Mouse (Mus musculus): ENCODE results near the gene Il17rc. TPM values are rescaled to one million over a fixed set of nuclear protein-coding genes. Genes with fewer than 3 reads are reported as not detected.

Gene Il17rc
- polyA plus RNA-seq, 1 experiment from 2014 or later = 4.4 TPM

DNA sequence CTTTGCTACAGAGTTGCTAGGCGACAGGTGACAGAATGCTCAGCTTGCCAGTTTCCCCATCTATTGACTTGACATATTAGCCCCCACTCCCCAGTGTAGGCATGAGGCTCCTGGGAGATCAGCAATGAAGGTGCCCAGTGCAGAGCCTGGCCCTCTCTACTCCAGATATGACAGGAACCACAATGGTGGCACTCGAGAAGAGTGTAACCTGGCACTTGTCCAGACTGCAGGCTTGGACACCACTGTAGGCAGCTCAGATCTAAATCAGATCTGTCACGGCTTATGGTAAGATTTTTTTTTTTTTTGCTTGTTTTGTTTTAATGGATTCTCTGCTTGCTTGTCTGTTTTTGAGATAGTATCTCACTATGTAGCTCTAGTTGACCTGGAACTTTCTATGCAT is 37.6 kb upstream of the Il17rc start:
- Histone ChIP-seq H3K27me3 (replicated peaks; ENCODE audit: control insufficient read depth, insufficient read depth, low read length) (no peaks in the 10 kb centered on the region), H3K36me3 (ENCODE audit: control insufficient read depth, insufficient read depth, low read length) (no peaks in the 10 kb centered on the region), H3K4me3 (ENCODE audit: low read length) (no peak overlapping the region), H3K9me3 (ENCODE audit: control insufficient read depth, low read length) (no peaks in the 10 kb centered on the region), H3K9ac (ENCODE audit: low read depth, low read length) (no peak overlapping the region), H3K27ac (ENCODE audit: low read depth, low read length) (no peak overlapping the region), H3K4me2 (ENCODE audit: low read length) (no peak overlapping the region), H3K4me1 (ENCODE audit: control insufficient read depth, insufficient read depth, low read depth, low read length) (no peaks in the 10 kb centered on the region)
- 68% methylated on average over 3 of the region's 3 CpGs for WGBS
- ATAC-seq = no peak

DNA sequence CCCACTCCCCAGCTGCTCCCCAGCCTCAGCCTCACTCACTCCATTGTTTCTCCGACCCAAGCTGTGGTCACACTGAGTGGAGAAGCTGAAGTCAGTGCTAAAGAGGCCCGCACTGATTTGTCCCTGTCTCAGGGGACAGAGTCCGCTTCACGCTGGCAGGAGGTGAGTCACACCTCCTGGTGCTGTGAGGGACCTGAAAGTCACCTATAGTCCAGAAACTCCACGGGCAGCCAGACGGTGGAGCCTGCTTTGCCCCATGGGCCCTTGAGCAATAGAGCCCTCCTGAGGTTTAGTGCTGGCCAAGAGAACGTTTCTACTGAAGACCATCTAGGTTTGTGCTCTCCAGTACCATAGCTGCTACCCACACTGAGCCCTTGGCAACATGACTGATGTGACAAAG is 36.5 kb upstream of the Il17rc start:
- H3K9ac ChIP-seq (ENCODE audit: low read depth, low read length) = no peak overlapping the region
- no peak for ATAC-seq
- no peaks in the 10 kb centered on the region for H3K9me3 ChIP-seq (ENCODE audit: control insufficient read depth, low read length)
- H3K4me2 ChIP-seq (ENCODE audit: low read length) = no peak overlapping the region
- no peak overlapping the region for H3K27ac ChIP-seq (ENCODE audit: low read depth, low read length)
- no peaks in the 10 kb centered on the region for H3K36me3 ChIP-seq (ENCODE audit: control insufficient read depth, insufficient read depth, low read length)
- no peaks in the 10 kb centered on the region for H3K4me1 ChIP-seq (ENCODE audit: control insufficient read depth, insufficient read depth, low read depth, low read length)
- H3K27me3 ChIP-seq (replicated peaks; ENCODE audit: control insufficient read depth, insufficient read depth, low read length) = no peaks in the 10 kb centered on the region
- H3K4me3 ChIP-seq (ENCODE audit: low read length) = no peak overlapping the region
- WGBS = 77% methylated on average over 7 of the region's 7 CpGs

DNA sequence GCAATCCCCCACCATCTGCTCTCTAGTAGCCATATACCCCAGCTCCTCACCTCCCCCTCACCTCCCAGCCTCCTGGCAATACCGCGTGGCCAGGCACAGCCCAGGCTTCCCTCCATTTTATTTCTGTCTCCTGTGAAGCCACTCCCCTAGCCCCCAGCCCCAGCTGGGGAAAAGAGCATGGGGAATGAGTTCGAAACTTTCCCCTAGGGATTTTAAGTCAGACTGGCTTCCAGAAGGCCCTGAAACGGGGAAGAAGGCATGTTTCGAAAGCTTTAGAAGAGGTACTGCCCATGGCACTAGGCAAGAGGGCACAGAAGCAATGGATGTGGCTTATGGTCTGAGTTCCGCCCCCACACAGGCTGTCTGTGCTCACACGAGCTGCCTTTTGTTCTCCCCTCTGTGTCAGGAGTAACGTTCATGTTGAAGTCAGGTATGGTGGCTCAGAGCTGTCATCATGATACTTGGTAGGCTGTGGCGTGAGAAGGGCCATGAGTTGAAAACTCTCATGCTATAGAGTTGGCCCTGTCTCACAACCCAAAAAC is 35.5 kb upstream of the Il17rc start, which contains the start of gene Cidec:
Gene Cidec (minus strand): TSS at position 97 of the 542 bp plus-strand sequence.
- WGBS = 77% methylated on average over 9 of the region's 9 CpGs
- Histone ChIP-seq H3K9ac (ENCODE audit: low read depth, low read length) (no peak within 1 kb of the TSS), H3K27ac (ENCODE audit: low read depth, low read length) (no peak within 1 kb of the TSS), H3K9me3 (ENCODE audit: control insufficient read depth, low read length) (no peaks in the 10 kb centered on the region), H3K4me1 (ENCODE audit: control insufficient read depth, insufficient read depth, low read depth, low read length) (no peaks in the 10 kb centered on the region), H3K4me3 (ENCODE audit: low read length) (no peak within 1 kb of the TSS), H3K36me3 (ENCODE audit: control insufficient read depth, insufficient read depth, low read length) (no peaks in the 10 kb centered on the region), H3K4me2 (ENCODE audit: low read length) (no peak within 1 kb of the TSS), H3K27me3 (replicated peaks; ENCODE audit: control insufficient read depth, insufficient read depth, low read length) (no peaks in the 10 kb centered on the region)
- ATAC-seq = no peak

DNA sequence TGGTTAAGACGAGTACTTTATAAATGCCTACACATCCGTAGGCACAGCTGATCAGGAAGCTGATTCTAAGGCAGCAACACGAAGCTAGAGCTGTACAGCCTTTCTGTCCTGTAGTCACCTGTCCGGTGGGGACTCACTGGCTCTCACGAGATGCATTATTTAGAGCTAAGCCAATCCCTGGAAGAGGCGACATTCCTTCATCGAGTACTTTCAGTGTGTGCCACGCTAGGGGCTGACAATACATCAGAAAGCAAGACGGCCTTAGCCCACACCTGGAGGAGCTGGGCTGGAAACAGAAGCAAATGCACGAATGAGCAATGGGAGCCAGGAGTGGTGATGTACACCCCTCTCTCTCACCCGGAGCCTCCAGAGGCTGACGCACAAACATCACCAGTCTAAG is 34.1 kb upstream of the Il17rc start:
- Histone ChIP-seq H3K9me3 (ENCODE audit: control insufficient read depth, low read length) (no peaks in the 10 kb centered on the region), H3K4me1 (ENCODE audit: control insufficient read depth, insufficient read depth, low read depth, low read length) (no peaks in the 10 kb centered on the region; the same call in 1 of the 2 replicates), H3K36me3 (ENCODE audit: control insufficient read depth, insufficient read depth, low read length) (no peaks in the 10 kb centered on the region), H3K27me3 (replicated peaks; ENCODE audit: control insufficient read depth, insufficient read depth, low read length) (no peaks in the 10 kb centered on the region), H3K9ac (ENCODE audit: low read depth, low read length) (no peak overlapping the region), H3K4me2 (ENCODE audit: low read length) (no peak overlapping the region), H3K4me3 (ENCODE audit: low read length) (no peak overlapping the region), H3K27ac (ENCODE audit: low read depth, low read length) (no peak overlapping the region)
- WGBS = 76% methylated on average over 12 of the region's 12 CpGs
- ATAC-seq = no peak

DNA sequence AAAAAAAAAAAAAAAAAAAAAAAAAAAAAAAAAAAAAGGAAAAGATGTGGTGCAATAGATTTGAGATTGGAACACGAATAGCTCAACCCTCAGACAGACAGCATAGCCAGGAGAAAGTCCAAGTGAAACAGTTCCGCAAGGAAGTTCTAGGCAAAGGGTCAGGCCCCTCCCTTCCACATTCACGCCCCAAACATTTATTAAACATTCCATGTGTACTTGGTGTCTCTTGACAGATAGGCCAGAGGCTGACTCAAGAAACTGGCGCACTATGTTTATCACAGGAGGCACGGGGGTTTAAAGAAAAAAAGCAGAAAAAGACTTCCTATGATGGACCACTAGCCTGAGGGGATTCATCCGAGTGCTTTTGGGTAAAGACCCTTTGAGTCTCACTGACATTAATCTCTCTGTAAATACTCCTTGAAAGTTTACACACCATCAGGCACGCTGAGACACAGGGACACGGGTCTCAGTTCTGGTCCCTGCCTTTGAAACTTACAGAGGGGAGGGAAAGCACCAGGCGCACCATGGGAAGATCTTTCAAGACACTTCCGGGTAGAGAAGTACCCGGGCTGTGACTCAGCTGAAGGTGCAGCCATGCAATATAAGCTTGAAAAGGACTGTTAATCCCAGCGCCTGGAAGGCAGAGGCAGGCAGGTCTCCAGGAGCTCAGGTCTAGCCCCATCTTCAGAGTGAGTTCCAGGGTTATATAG is 32.4 kb upstream of the Il17rc start:
- peaks cover 7% of the 10 kb centered on the region for H3K4me1 ChIP-seq (ENCODE audit: control insufficient read depth, insufficient read depth, low read depth, low read length)
- no peak overlapping the region for H3K4me3 ChIP-seq (ENCODE audit: low read length)
- 66% methylated on average over 12 of the region's 12 CpGs for WGBS
- H3K4me2 ChIP-seq (ENCODE audit: low read length) = no peak overlapping the region
- no peak for ATAC-seq
- H3K27ac ChIP-seq (ENCODE audit: low read depth, low read length) = no peak overlapping the region
- no peaks in the 10 kb centered on the region for H3K27me3 ChIP-seq (replicated peaks; ENCODE audit: control insufficient read depth, insufficient read depth, low read length)
- H3K36me3 ChIP-seq (ENCODE audit: control insufficient read depth, insufficient read depth, low read length) = no peaks in the 10 kb centered on the region
- H3K9ac ChIP-seq (ENCODE audit: low read depth, low read length) = no peak overlapping the region
- H3K9me3 ChIP-seq (ENCODE audit: control insufficient read depth, low read length) = no peaks in the 10 kb centered on the region

DNA sequence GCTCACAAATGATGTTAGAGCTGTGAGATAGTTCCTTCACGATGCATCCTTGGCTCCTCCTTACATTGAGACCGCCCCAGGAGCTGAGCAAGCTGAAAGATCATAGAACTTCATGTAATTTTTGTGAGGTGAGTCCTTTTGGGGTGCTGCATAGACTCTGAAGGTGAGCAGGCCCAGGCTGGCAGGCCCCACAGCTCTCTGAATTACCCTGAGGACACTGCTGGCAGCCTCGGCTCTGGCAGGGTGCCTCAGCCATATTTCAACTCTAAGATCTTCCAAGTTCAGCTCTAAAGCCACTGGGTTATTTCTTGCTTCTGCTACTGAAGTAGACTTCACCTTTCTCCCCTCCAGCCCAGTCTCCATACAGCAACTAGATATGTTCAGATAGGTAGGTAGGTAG is 30.5 kb upstream of the Il17rc start:
- ATAC-seq = no peak
- Histone ChIP-seq H3K9me3 (ENCODE audit: control insufficient read depth, low read length) (no peaks in the 10 kb centered on the region), H3K27me3 (replicated peaks; ENCODE audit: control insufficient read depth, insufficient read depth, low read length) (no peaks in the 10 kb centered on the region), H3K4me2 (ENCODE audit: low read length) (no peak overlapping the region), H3K36me3 (ENCODE audit: control insufficient read depth, insufficient read depth, low read length) (no peaks in the 10 kb centered on the region), H3K9ac (ENCODE audit: low read depth, low read length) (no peak overlapping the region), H3K4me1 (ENCODE audit: control insufficient read depth, insufficient read depth, low read depth, low read length) (peaks cover 7% of the 10 kb centered on the region), H3K4me3 (ENCODE audit: low read length) (no peak overlapping the region), H3K27ac (ENCODE audit: low read depth, low read length) (no peak overlapping the region)
- WGBS = 91% methylated on average over 3 of the region's 3 CpGs

DNA sequence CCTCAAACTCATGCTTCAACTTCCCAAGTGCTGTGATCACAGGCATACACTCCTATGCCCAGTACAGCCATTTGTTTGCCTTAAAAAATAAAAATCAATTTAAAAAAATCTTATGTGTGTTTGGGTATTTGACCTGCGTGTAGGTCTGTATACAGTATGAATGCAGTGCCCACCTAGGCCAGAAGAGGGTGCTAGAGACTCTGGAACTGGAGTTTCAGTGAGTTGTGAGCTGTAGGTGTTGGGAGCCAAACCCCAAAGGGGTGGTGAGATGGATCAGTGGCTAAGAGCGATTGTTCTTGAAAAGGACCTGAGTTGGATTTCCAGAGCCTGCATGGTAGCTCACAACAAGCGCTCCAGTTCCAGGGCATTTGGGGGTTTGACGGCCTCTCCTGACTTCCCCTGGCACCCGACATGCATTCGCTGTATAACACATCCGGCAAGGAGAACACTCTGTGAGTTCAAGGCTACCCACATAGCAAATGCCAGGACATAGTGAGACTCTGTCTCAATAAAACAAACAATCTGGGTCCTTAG is 30.0 kb upstream of the Il17rc start:
- H3K4me3 ChIP-seq (ENCODE audit: low read length) = no peak overlapping the region
- H3K27ac ChIP-seq (ENCODE audit: low read depth, low read length) = no peak overlapping the region
- no peaks in the 10 kb centered on the region for H3K36me3 ChIP-seq (ENCODE audit: control insufficient read depth, insufficient read depth, low read length)
- no peaks in the 10 kb centered on the region for H3K9me3 ChIP-seq (ENCODE audit: control insufficient read depth, low read length)
- H3K4me1 ChIP-seq (ENCODE audit: control insufficient read depth, insufficient read depth, low read depth, low read length) = peaks cover 7% of the 10 kb centered on the region
- 53% methylated on average over 7 of the region's 7 CpGs for WGBS
- H3K27me3 ChIP-seq (replicated peaks; ENCODE audit: control insufficient read depth, insufficient read depth, low read length) = no peaks in the 10 kb centered on the region
- H3K9ac ChIP-seq (ENCODE audit: low read depth, low read length) = no peak overlapping the region
- 0 out of 2 replicates have a peak, but pooled peaks have one; percentile 24 for ATAC-seq
- H3K4me2 ChIP-seq (ENCODE audit: low read length) = no peak overlapping the region

DNA sequence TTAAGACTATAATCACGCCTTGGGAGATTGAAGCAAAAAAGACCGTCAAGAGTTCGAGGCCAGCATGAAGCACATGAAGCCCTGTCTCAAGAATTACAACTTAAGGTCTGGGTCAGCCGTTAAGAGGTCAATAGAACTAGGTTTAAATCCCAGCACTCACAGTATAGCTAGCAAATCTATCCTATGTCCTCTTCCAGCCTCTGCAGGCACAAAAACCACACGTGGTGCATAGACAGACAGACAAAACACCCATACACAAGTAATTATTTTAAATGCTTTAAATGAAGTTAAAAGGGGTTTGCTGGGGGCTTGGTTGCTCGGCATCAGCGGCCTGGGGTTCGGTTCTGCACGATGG is 29.2 kb upstream of the Il17rc start:
- ATAC-seq = peak; percentile 53
- WGBS = 41% methylated on average over 9 of the region's 9 CpGs

DNA sequence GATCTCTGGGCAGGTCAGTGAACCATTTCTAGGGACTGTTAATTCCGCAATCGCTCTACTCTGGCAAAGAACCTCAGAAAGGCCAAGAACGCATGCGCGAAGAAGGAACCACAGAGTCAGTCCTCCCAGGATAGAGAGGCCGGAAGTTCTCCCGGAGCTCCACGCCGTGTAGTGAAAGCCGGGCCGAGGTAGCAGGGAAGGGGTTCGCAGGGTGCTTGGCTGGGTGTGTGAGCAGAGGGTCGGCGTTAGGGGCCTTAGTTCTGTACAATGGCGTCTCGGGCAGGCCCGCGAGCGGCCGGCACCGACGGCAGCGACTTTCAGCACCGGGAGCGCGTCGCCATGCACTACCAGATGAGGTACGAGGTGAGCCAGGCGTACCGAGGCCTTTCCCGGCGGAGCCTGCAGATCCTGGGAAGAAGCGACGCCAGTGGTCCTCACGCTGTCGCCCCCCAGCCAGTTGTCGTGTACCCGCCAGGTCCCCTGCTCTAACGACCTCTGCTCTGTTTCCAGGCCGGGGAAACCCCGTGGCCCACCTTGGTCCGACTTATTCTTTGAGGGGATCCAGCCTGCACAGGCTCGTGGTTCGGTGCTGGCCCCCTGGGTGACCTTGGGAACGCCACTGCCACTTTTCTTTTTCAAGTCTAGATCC is 28.7 kb upstream of the Il17rc start, which contains the start of gene Jagn1:
Gene Jagn1 (plus strand): TSS at position 128 of the 649 bp plus-strand sequence.
- peak; percentile 96 for ATAC-seq
- peak within 1 kb of the TSS; percentile 87 for H3K4me2 ChIP-seq (ENCODE audit: low read length)
- peaks cover 9% of the 10 kb centered on the region for H3K36me3 ChIP-seq (ENCODE audit: control insufficient read depth, insufficient read depth, low read length)
- H3K27ac ChIP-seq (ENCODE audit: low read depth, low read length) = peak within 1 kb of the TSS; percentile 84
- no peaks in the 10 kb centered on the region for H3K9me3 ChIP-seq (ENCODE audit: control insufficient read depth, low read length)
- H3K27me3 ChIP-seq (replicated peaks; ENCODE audit: control insufficient read depth, insufficient read depth, low read length) = no peaks in the 10 kb centered on the region
- WGBS = under 1% methylated on average over 44 of the region's 45 CpGs
- peaks cover 7% of the 10 kb centered on the region for H3K4me1 ChIP-seq (ENCODE audit: control insufficient read depth, insufficient read depth, low read depth, low read length)
- H3K4me3 ChIP-seq (ENCODE audit: low read length) = peak within 1 kb of the TSS; percentile 95
- peak within 1 kb of the TSS; percentile 98 for H3K9ac ChIP-seq (ENCODE audit: low read depth, low read length)

More for the DNA sequence above, 29.2 kb upstream of the Il17rc start:
- Histone ChIP-seq H3K9ac (ENCODE audit: low read depth, low read length) (peak overlapping the region; percentile 98), H3K27ac (ENCODE audit: low read depth, low read length) (peak overlapping the region; percentile 79), H3K36me3 (ENCODE audit: control insufficient read depth, insufficient read depth, low read length) (peaks cover 4% of the 10 kb centered on the region), H3K4me2 (ENCODE audit: low read length) (peak overlapping the region; percentile 87), H3K4me1 (ENCODE audit: control insufficient read depth, insufficient read depth, low read depth, low read length) (peaks cover 7% of the 10 kb centered on the region), H3K4me3 (ENCODE audit: low read length) (peak overlapping the region; percentile 95), H3K27me3 (replicated peaks; ENCODE audit: control insufficient read depth, insufficient read depth, low read length) (no peaks in the 10 kb centered on the region), H3K9me3 (ENCODE audit: control insufficient read depth, low read length) (no peaks in the 10 kb centered on the region)

All from hindbrain, embryonic 16.5 days (tissue).